Mouse (Mus musculus) stomach, postnatal 0 days (tissue): ENCODE results near the gene Crebl2. TPM values are rescaled to one million over a fixed set of nuclear protein-coding genes. Genes with fewer than 3 reads are reported as not detected.

ENCODE experiments used
- ATAC-seq: fragments of 200-750 bp; cut with Nextera tagmentation; 2 replicates; pipeline ENCODE4 v1.8.0; 2017; ENCODE audit not compliant: low FRiP score, low TSS enrichment
- DNase-seq: peaks from one replicate; pipeline ENCODE4 v3.0.0-alpha.2; 2016; ENCODE audit warnings: low spot score
- H3K27ac ChIP-seq: fragments of 300-500 bp; sonication (generic); replicated peaks from 2 replicates; pipeline ENCODE4 v1.5.1; 2014; ENCODE audit warnings: mild to moderate bottlenecking, control low read depth
- H3K27me3 ChIP-seq: fragments of 300-500 bp; sonication (generic); 2 replicates; pipeline ENCODE4 v1.6.1; 2014; ENCODE audit warnings: low read length; ENCODE audit not compliant: control insufficient read depth, insufficient read depth
- H3K36me3 ChIP-seq: fragments of 300-500 bp; sonication (generic); 2 replicates; pipeline ENCODE4 v1.6.1; 2014; ENCODE audit warnings: low read length, mixed read lengths; ENCODE audit not compliant: control insufficient read depth, insufficient read depth
- H3K4me1 ChIP-seq: fragments of 300-500 bp; sonication (generic); replicated peaks from 2 replicates; pipeline ENCODE4 v1.6.1; 2014; ENCODE audit warnings: antibody characterized with exemption; ENCODE audit not compliant: control insufficient read depth, insufficient read depth
- H3K4me2 ChIP-seq: fragments of 300-500 bp; sonication (generic); replicated peaks from 2 replicates; pipeline ENCODE4 v1.6.1; 2014; ENCODE audit warnings: low read depth, mild to moderate bottlenecking, control low read depth, moderate library complexity
- H3K4me3 ChIP-seq: fragments of 300-500 bp; sonication (generic); 2 replicates; pipeline ENCODE4 v1.5.1; 2014; ENCODE audit warnings: low read depth, low read length, control low read depth
- H3K9ac ChIP-seq: fragments of 300-500 bp; sonication (generic); 2 replicates; pipeline ENCODE4 v1.6.1; 2014; ENCODE audit warnings: mild to moderate bottlenecking, low read length, control low read depth, mixed read lengths
- H3K9me3 ChIP-seq: fragments of 300-500 bp; sonication (generic); 2 replicates; pipeline ENCODE4 v1.6.1; 2016; ENCODE audit warnings: low read length; ENCODE audit not compliant: control insufficient read depth
- CTCF ChIP-seq: IDR thresholded peaks from 2 replicates; pipeline ENCODE4 v1.5.1; 2016; ENCODE audit warnings: antibody characterized with exemption, low read depth, mild to moderate bottlenecking, moderate library complexity
- EP300 ChIP-seq: optimal IDR thresholded peaks from 2 replicates; pipeline ENCODE3; 2016; ENCODE audit warnings: antibody characterized with exemption
- WGBS: fragments of 180-500 bp; shearing (Covaris S2); extraction: QIAGEN DNeasy Blood & Tissue Kit; methylation state at CpG from one replicate; pipeline ENCODE4 v1.1.7; 2014; 5-methylcytosine and 5-hydroxymethylcytosine counted together
- polyA plus RNA-seq: library from polyadenylated mRNA; unstranded; fragments of >200 nt; fragmentation: Nextera tagmentation; extraction: Ambion mirVana; gene quantifications from 2 replicates; pipeline ENCODE4 v1.2.1, GENCODE M21; 2015

Crebl2 gene
- polyA plus RNA-seq, 1 experiment from 2014 or later, result 4.7 TPM

GRCm38 (mm10) chr6:134877892-134878291 is 47.9 kb downstream of the Crebl2 start:
- DNase-seq (no peak), ATAC-seq (no peak)
- Histone ChIP-seq H3K4me2 (no peak overlapping the region), H3K36me3 (no peaks in the 10 kb centered on the region), H3K27me3 (no peaks in the 10 kb centered on the region), H3K4me1 (no peaks in the 10 kb centered on the region), H3K9ac (no peak overlapping the region), H3K9me3 (no peaks in the 10 kb centered on the region), H3K27ac (no peak overlapping the region), H3K4me3 (no peak overlapping the region)
- no peak for TF ChIP-seq EP300
- TF ChIP-seq CTCF, result no peak
- WGBS, result 77% methylated on average over 1 of the region's 1 CpGs

- no peak for TF ChIP-seq CTCF
- TF ChIP-seq EP300, result no peak
- 66% methylated on average over 5 of the region's 5 CpGs for WGBS
- Histone ChIP-seq H3K4me3 (no peak overlapping the region), H3K4me2 (no peak overlapping the region), H3K9me3 (no peaks in the 10 kb centered on the region), H3K4me1 (no peaks in the 10 kb centered on the region), H3K27ac (no peak overlapping the region), H3K27me3 (no peaks in the 10 kb centered on the region), H3K36me3 (no peaks in the 10 kb centered on the region), H3K9ac (no peak overlapping the region)
- ATAC-seq, result no peak
- DNase-seq, result no peak
These were observed 49.6 kb downstream of the Crebl2 start for GRCm38 (mm10) chr6:134879556-134879955.

GRCm38 (mm10) chr6:134880046-134880445 is 50.1 kb downstream of the Crebl2 start:
- Histone ChIP-seq H3K27ac (no peak overlapping the region), H3K4me1 (no peaks in the 10 kb centered on the region), H3K9me3 (no peaks in the 10 kb centered on the region), H3K4me2 (no peak overlapping the region), H3K27me3 (no peaks in the 10 kb centered on the region), H3K9ac (no peak overlapping the region), H3K36me3 (no peaks in the 10 kb centered on the region), H3K4me3 (no peak overlapping the region)
- WGBS, result 63% methylated on average over 2 of the region's 2 CpGs
- no peak for DNase-seq
- no peak for ATAC-seq
- TF ChIP-seq EP300, result no peak

GRCm38 (mm10) chr6:134883661-134884060 is 53.7 kb downstream of the Crebl2 start:
- WGBS, result 83% methylated on average over 4 of the region's 4 CpGs
- no peaks in the 10 kb centered on the region for H3K36me3 ChIP-seq
- no peak overlapping the region for H3K4me3 ChIP-seq
- DNase-seq, result no peak
- no peak for ATAC-seq
- H3K27ac ChIP-seq, result no peak overlapping the region
- no peaks in the 10 kb centered on the region for H3K4me1 ChIP-seq
- no peak overlapping the region for H3K9ac ChIP-seq
- H3K27me3 ChIP-seq, result no peaks in the 10 kb centered on the region
- no peak overlapping the region for H3K4me2 ChIP-seq
- TF ChIP-seq CTCF (no peak), EP300 (no peak)
- no peaks in the 10 kb centered on the region for H3K9me3 ChIP-seq

- Histone ChIP-seq H3K4me1 (no peaks in the 10 kb centered on the region), H3K27me3 (no peaks in the 10 kb centered on the region), H3K36me3 (no peaks in the 10 kb centered on the region), H3K4me2 (no peak overlapping the region), H3K9ac (no peak overlapping the region), H3K27ac (no peak overlapping the region), H3K4me3 (no peak overlapping the region), H3K9me3 (no peaks in the 10 kb centered on the region)
- WGBS, result 94% methylated on average over 2 of the region's 2 CpGs
- no peak for ATAC-seq
- DNase-seq, result no peak
- TF ChIP-seq CTCF (no peak), EP300 (no peak)
These were observed 55.6 kb downstream of the Crebl2 start for GRCm38 (mm10) chr6:134885515-134885914.

- no peak overlapping the region for H3K4me3 ChIP-seq
These were observed 56.5 kb downstream of the Crebl2 start for GRCm38 (mm10) chr6:134886475-134886874.

More at GRCm38 (mm10) chr6:134886475-134886874, 56.5 kb downstream of the Crebl2 start:
- WGBS, result 89% methylated on average over 8 of the region's 8 CpGs
- no peaks in the 10 kb centered on the region for H3K4me1 ChIP-seq
- ATAC-seq, result no peak
- H3K9ac ChIP-seq, result no peak overlapping the region
- no peak for DNase-seq
- H3K27me3 ChIP-seq, result no peaks in the 10 kb centered on the region
- H3K27ac ChIP-seq, result no peak overlapping the region
- TF ChIP-seq CTCF, result no peak
- TF ChIP-seq EP300, result no peak
- H3K4me2 ChIP-seq, result no peak overlapping the region
- H3K9me3 ChIP-seq, result no peaks in the 10 kb centered on the region
- no peaks in the 10 kb centered on the region for H3K36me3 ChIP-seq
